Mouse (Mus musculus): ENCODE results near the gene Zp3r. TPM values are rescaled to one million over a fixed set of nuclear protein-coding genes. Genes with fewer than 3 reads are reported as not detected.
"Not testable (repeated sequence)": the region's sequence is repeated elsewhere in the genome, so short reads cannot be mapped to it uniquely, and the experiment has no call there.

The Zp3r gene
- not detected for total RNA-seq (2021)

- no peak for DNase-seq
- intact Hi-C loops (cut with DNase I): no loop called here
These were observed at the start of gene Zp3r for GRCm38 (mm10) chr1:130629521-130629920. Gene Zp3r, minus strand, starts transcription at chr1:130629621.

GRCm38 (mm10) chr1:130678551-130678950 lies 49.1 kb upstream of the Zp3r start:
- intact Hi-C loops (cut with DNase I): no loop called here
- no peak for DNase-seq

- DNase-seq; intact Hi-C loops (cut with DNase I): not testable (repeated sequence)
These were observed 34.2 kb upstream of the Zp3r start for GRCm38 (mm10) chr1:130663576-130663975.

- DNase-seq: no peak
- intact Hi-C loops (cut with DNase I): no loop called here
These were observed 32.0 kb upstream of the Zp3r start, which contains the start of gene C4bp for GRCm38 (mm10) chr1:130661454-130661853. Gene C4bp, minus strand, starts transcription at chr1:130661632.

GRCm38 (mm10) chr1:130659641-130660040 lies 30.2 kb upstream of the Zp3r start:
- intact Hi-C loops (cut with DNase I); DNase-seq: not testable (repeated sequence)

- intact Hi-C loops (cut with DNase I): no loop called here
- no peak for DNase-seq
These were observed 14.7 kb upstream of the Zp3r start for GRCm38 (mm10) chr1:130644103-130644502.

GRCm38 (mm10) chr1:130640967-130641366 lies 11.5 kb upstream of the Zp3r start:
- DNase-seq: no peak
- intact Hi-C loops (cut with DNase I): no loop called here

GRCm38 (mm10) chr1:130633761-130634410 lies 4.5 kb upstream of the Zp3r start:
- intact Hi-C loops (cut with DNase I): loop anchor here (1.0 kb wide), 2 partner anchors 58 to 86 kb away; no protein-coding TSS in a partner anchor
- DNase-seq: peak; percentile 74 to 80

GRCm38 (mm10) chr1:130633316-130633715 lies 3.9 kb upstream of the Zp3r start:
- DNase-seq: no peak
- intact Hi-C loops (cut with DNase I): no loop called here

GRCm38 (mm10) chr1:130596291-130596690 lies 33.1 kb downstream of the Zp3r start:
- intact Hi-C loops (cut with DNase I): no loop called here

GRCm38 (mm10) chr1:130588659-130589058 lies 40.8 kb downstream of the Zp3r start:
- peak; percentile 13 to 30 for DNase-seq
- intact Hi-C loops (cut with DNase I): no loop called here

More at GRCm38 (mm10) chr1:130596291-130596690, 33.1 kb downstream of the Zp3r start:
- no peak for DNase-seq

- DNase-seq: no peak
- intact Hi-C loops (cut with DNase I): loop anchor here (1.0 to 10.0 kb wide), 2 partner anchors 58 to 208 kb away; no protein-coding TSS in a partner anchor
These were observed 53.0 kb downstream of the Zp3r start for GRCm38 (mm10) chr1:130576389-130576788.

GRCm38 (mm10) chr1:130575962-130576361 lies 53.5 kb downstream of the Zp3r start:
- DNase-seq: peak; percentile 18 to 31
- intact Hi-C loops (cut with DNase I): loop anchor here (1.0 to 10.0 kb wide), 2 partner anchors 58 to 209 kb away; no protein-coding TSS in a partner anchor

- intact Hi-C loops (cut with DNase I): no loop called here
- DNase-seq: no peak
These were observed 77.8 kb downstream of the Zp3r start for GRCm38 (mm10) chr1:130551407-130552249.

- intact Hi-C loops (cut with DNase I): no loop called here
These were observed 78.9 kb downstream of the Zp3r start for GRCm38 (mm10) chr1:130550242-130551167.

GRCm38 (mm10) chr1:130549698-130550097 lies 79.7 kb downstream of the Zp3r start:
- intact Hi-C loops (cut with DNase I): loop anchor here (2.0 to 10.0 kb wide), 4 partner anchors 235 to 505 kb away; no protein-coding TSS in a partner anchor
- no peak for DNase-seq

More at GRCm38 (mm10) chr1:130550242-130551167, 78.9 kb downstream of the Zp3r start:
- DNase-seq: peak; percentile 34 to 36

GRCm38 (mm10) chr1:130549160-130549559 lies 80.3 kb downstream of the Zp3r start:
- no peak for DNase-seq
- intact Hi-C loops (cut with DNase I): loop anchor here (2.0 to 10.0 kb wide), 4 partner anchors 236 to 506 kb away; no protein-coding TSS in a partner anchor

- peak; percentile 69 to 82 for DNase-seq
- intact Hi-C loops (cut with DNase I): loop anchor here (1.0 to 10.0 kb wide), 5 partner anchors 86 to 507 kb away; no protein-coding TSS in a partner anchor
These were observed 81.6 kb downstream of the Zp3r start for GRCm38 (mm10) chr1:130547674-130548429.

Measured in heart, postnatal 36 days (tissue).